Mouse (Mus musculus): ENCODE results near the gene Mrgprb1.
"Not testable (repeated sequence)": the region's sequence is repeated elsewhere in the genome, so short reads cannot be mapped to it uniquely, and the experiment has no call there.

Mrgprb1 gene

DNA sequence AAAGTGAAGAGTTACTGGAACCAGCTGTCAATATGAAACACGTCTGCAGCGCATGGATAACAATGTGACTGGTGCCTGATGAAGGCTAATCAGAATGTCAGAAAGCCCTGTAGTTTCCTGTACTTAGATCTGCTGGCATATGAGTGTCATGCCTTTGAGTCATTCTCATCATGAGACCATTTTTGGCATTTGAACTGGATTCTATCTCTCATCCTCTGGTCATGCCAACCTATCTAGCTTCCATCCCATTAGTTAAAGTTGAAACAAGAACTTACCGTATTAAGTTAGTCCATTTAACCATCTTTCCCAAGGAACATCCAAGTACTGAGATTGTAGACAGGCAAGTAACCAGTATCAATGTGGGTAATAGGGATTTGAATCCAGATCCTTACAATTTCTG is at the start of gene Mrgprb1:
TSS of gene Mrgprb1 (minus strand) at position 101 of the 400 bp plus-strand sequence.
- no peak for DNase-seq (ENCODE audit: low read depth, low spot score)

DNA sequence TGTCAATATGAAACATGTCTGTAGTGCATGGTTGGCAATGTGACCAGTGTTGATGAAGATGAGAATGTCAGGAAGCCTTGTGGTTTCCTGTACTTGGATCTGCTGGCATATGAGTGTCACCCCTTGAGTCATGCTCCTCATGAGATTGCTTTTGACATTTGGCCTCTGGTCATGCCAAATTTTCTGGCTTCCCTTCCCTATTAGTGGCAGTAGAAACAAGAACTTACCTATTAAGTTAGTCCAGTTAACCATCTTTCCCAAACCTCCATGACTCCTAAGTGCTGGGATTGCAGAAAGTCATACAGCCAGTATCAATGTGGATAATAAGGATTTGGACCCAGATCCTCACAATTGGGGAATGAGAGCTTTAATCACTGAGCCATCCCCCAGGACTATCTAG is 43.1 kb upstream of the Mrgprb1 start, which contains the start of gene Mrgprx2:
TSS of gene Mrgprx2 (minus strand) at position 101 of the 400 bp plus-strand sequence.
- DNase-seq (ENCODE audit: low read depth, low spot score) = no peak

DNA sequence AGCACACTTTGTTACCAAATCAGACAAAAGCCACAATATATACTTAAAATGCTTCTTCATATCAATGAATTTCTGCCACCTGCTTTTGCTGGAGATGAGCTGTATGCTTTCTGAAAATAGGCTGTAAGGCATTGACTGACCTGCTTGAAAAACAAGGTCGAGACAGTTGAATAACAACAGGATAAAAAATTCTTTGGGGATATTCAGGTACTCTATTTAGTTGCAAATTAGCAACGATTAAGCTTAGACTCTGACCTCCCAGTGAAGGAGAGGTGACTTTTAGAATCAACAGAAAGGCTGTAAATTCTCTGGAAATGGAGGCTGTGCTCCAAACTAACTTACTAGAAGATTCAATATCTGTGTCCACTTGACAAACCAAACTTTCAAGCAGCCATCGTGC is 19.6 kb downstream of the Mrgprb1 start:
- DNase-seq (ENCODE audit: low read depth, low spot score) = no peak

GRCm38 (mm10) chr7:48435936-48436335 is 20.2 kb downstream of the Mrgprb1 start:
- DNase-seq (ENCODE audit: low read depth, low spot score) = not testable (repeated sequence)
